Mouse (Mus musculus): ENCODE data around the gene Dnah14. TPM values are rescaled to one million over a fixed set of nuclear protein-coding genes. Genes with fewer than 3 reads are reported as not detected.

Dnah14 gene
- polyA plus RNA-seq, 1 experiment from 2014 or later: 2.7 TPM

DNA sequence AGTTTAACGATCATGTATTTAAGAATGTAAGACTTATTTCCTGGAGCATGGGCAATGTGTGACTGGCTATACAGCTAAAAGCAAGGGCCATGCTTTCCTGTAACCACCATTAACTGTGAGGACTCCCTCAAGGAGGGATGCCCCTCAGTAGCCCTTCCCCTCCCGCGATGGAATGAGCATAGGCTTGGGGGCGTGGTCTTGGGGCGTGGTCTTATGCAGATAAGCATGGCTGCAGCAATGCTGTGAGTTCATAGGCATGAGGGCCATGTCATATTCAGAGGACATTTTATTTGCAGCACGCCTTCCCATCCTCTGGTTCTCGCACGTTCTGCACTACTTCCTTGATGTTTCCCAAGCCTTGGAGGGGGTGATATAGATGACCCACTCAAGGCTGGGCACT lies 71.1 kb downstream of the Dnah14 start:
- Histone ChIP-seq H3K27ac (ENCODE audit: low read depth) (no peak overlapping the region), H3K4me2 (ENCODE audit: low read depth, low read length) (no peak overlapping the region), H3K27me3 (ENCODE audit: insufficient read depth, low read length) (no peaks in the 10 kb centered on the region), H3K9me3 (ENCODE audit: low read length) (no peaks in the 10 kb centered on the region), H3K4me1 (ENCODE audit: insufficient read depth) (no peaks in the 10 kb centered on the region), H3K4me3 (ENCODE audit: low read depth, low read length) (no peak overlapping the region), H3K36me3 (replicated peaks; ENCODE audit: insufficient read depth, low read length) (no peaks in the 10 kb centered on the region), H3K9ac (replicated peaks) (no peak overlapping the region)
- 41% methylated on average over 8 of the region's 8 CpGs for WGBS (ENCODE audit: insufficient replicate concordance)
- DNase-seq (peak; percentile 22), ATAC-seq (no peak)
- TF ChIP-seq CTCF (IDR thresholded peaks at IDR 0.05; ENCODE audit: low read depth): no peak
- no peak for TF ChIP-seq EP300 (IDR thresholded peaks at IDR 0.05; ENCODE audit: low read depth)

DNA sequence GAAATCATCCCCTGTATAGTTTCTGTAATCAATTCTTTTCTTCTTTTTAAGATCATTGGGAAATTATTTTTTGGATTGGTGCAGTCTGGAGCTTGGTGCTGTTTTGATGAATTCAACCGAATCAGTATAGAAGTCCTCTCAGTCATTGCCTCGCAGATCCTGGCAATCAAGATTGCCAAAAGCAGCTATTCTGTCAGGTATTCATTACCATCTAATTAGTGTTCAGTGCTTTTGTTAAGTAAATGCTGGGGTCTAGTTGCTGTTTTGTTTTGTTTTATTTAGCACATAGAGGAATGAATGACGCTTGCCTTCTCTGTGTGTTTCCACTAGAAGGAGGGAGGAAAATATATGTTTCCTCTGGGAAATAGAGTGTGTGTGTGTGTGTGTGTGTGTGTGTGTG lies 77.1 kb downstream of the Dnah14 start:
- no peaks in the 10 kb centered on the region for H3K4me1 ChIP-seq (ENCODE audit: insufficient read depth)
- DNase-seq: no peak
- 66% methylated on average over 3 of the region's 3 CpGs for WGBS (ENCODE audit: insufficient replicate concordance)
- no peak overlapping the region for H3K4me3 ChIP-seq (ENCODE audit: low read depth, low read length)
- ATAC-seq: no peak
- H3K36me3 ChIP-seq (replicated peaks; ENCODE audit: insufficient read depth, low read length): no peaks in the 10 kb centered on the region
- H3K9me3 ChIP-seq (ENCODE audit: low read length): no peaks in the 10 kb centered on the region
- H3K27ac ChIP-seq (ENCODE audit: low read depth): no peak overlapping the region
- no peak overlapping the region for H3K9ac ChIP-seq (replicated peaks)
- TF ChIP-seq EP300 (IDR thresholded peaks at IDR 0.05; ENCODE audit: low read depth) (no peak), CTCF (IDR thresholded peaks at IDR 0.05; ENCODE audit: low read depth) (no peak)
- H3K4me2 ChIP-seq (ENCODE audit: low read depth, low read length): no peak overlapping the region
- no peaks in the 10 kb centered on the region for H3K27me3 ChIP-seq (ENCODE audit: insufficient read depth, low read length)

DNA sequence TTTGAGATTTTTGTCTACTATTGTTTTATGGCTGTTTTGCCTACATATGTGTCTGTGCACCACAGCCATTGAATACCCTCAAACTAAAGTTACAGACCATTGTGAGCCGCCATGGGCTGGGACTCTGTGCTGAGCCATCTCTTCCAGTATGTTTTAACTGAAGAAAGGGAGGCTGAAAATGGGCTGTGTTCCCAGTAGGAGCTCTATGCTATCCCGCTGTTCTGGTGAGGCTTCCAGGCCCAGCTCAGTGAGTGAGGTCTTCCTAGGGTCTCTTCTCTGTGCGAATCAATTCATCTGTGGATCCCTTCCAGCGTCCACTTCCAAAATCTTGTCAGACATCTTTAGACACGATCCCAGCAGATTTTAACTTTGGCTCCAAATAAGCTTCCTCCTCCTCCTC lies 80.1 kb downstream of the Dnah14 start:
- H3K27me3 ChIP-seq (ENCODE audit: insufficient read depth, low read length): no peaks in the 10 kb centered on the region
- no peaks in the 10 kb centered on the region for H3K36me3 ChIP-seq (replicated peaks; ENCODE audit: insufficient read depth, low read length)
- H3K4me1 ChIP-seq (ENCODE audit: insufficient read depth): no peaks in the 10 kb centered on the region
- 77% methylated on average over 5 of the region's 5 CpGs for WGBS (ENCODE audit: insufficient replicate concordance)
- no peak for TF ChIP-seq CTCF (IDR thresholded peaks at IDR 0.05; ENCODE audit: low read depth)
- H3K4me2 ChIP-seq (ENCODE audit: low read depth, low read length): no peak overlapping the region
- ATAC-seq (no peak), DNase-seq (no peak)
- H3K27ac ChIP-seq (ENCODE audit: low read depth): no peak overlapping the region
- H3K9ac ChIP-seq (replicated peaks): no peak overlapping the region
- no peaks in the 10 kb centered on the region for H3K9me3 ChIP-seq (ENCODE audit: low read length)
- no peak overlapping the region for H3K4me3 ChIP-seq (ENCODE audit: low read depth, low read length)

DNA sequence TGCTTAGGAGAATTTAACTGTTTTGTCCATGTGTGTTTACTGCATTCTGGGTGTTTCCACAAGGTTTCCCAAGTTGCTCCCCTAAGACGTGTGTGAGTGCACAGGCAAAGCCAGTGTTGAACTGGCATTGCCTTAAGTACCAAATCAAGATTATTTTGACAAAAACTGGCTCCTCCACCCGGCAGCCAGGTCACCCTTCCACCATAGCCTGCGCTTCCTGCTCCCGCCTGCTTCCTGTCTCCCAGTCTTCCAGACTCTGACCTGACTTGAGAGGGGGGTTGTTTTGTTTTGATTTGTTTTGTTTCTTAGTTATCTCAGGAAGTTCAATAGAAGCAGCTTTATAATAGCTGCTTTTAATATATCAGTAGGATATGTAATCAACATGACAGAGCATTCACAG lies 90.4 kb downstream of the Dnah14 start:
- TF ChIP-seq CTCF (IDR thresholded peaks at IDR 0.05; ENCODE audit: low read depth) (no peak), EP300 (IDR thresholded peaks at IDR 0.05; ENCODE audit: low read depth) (no peak)

DNA sequence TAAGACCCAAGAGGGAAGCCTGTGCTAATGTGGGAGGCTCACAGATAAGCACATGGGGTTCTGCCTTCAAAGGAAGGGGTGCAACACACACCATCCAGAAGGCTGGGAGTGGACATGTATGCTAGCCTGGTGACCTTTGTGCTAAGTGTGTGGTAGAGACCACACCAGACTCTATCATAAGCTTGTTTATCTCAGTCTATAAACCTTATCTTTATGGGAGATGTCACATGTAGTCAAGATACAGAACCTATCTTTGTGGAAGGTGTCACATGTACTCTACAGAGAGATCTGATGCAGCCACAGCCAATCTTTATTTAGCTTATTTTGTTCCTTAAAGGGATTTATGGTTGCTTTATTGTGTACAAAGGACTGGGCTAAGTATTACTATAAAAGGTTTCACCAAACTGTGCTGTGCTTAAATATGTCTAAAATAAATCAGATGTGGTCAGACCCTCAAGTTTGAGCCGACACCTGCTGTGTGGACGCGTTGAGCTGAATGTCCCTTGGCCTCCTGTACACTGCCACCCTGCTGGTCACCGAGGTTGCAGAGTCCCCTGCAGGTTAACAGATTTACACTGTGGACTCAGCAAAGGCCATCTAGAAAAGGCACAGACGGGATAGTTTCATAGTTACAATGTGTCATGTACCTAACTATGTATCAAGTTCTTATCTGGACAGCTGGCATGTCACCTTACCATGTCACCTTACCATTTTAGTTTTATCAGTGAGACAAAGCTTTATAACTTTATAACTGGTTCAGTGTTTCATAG lies 118.6 kb downstream of the Dnah14 start:
- no peak for TF ChIP-seq EP300 (IDR thresholded peaks at IDR 0.05; ENCODE audit: low read depth)
- no peak for TF ChIP-seq CTCF (IDR thresholded peaks at IDR 0.05; ENCODE audit: low read depth)
- Histone ChIP-seq H3K36me3 (replicated peaks; ENCODE audit: insufficient read depth, low read length) (no peaks in the 10 kb centered on the region), H3K27ac (ENCODE audit: low read depth) (no peak overlapping the region), H3K4me3 (ENCODE audit: low read depth, low read length) (no peak overlapping the region), H3K4me2 (ENCODE audit: low read depth, low read length) (no peak overlapping the region), H3K4me1 (ENCODE audit: insufficient read depth) (no peaks in the 10 kb centered on the region), H3K9me3 (ENCODE audit: low read length) (no peaks in the 10 kb centered on the region), H3K27me3 (ENCODE audit: insufficient read depth, low read length) (no peaks in the 10 kb centered on the region), H3K9ac (replicated peaks) (no peak overlapping the region)
- ATAC-seq: no peak
- no peak for DNase-seq
- 77% methylated on average over 5 of the region's 5 CpGs for WGBS (ENCODE audit: insufficient replicate concordance)

More for the DNA sequence above, 90.4 kb downstream of the Dnah14 start:
- 50% methylated on average over 4 of the region's 4 CpGs for WGBS (ENCODE audit: insufficient replicate concordance)
- Histone ChIP-seq H3K27ac (ENCODE audit: low read depth) (no peak overlapping the region), H3K9me3 (ENCODE audit: low read length) (no peaks in the 10 kb centered on the region), H3K4me3 (ENCODE audit: low read depth, low read length) (no peak overlapping the region), H3K9ac (replicated peaks) (no peak overlapping the region), H3K4me1 (ENCODE audit: insufficient read depth) (no peaks in the 10 kb centered on the region), H3K36me3 (replicated peaks; ENCODE audit: insufficient read depth, low read length) (no peaks in the 10 kb centered on the region), H3K27me3 (ENCODE audit: insufficient read depth, low read length) (no peaks in the 10 kb centered on the region), H3K4me2 (ENCODE audit: low read depth, low read length) (no peak overlapping the region)
- no peak for ATAC-seq
- no peak for DNase-seq

DNA sequence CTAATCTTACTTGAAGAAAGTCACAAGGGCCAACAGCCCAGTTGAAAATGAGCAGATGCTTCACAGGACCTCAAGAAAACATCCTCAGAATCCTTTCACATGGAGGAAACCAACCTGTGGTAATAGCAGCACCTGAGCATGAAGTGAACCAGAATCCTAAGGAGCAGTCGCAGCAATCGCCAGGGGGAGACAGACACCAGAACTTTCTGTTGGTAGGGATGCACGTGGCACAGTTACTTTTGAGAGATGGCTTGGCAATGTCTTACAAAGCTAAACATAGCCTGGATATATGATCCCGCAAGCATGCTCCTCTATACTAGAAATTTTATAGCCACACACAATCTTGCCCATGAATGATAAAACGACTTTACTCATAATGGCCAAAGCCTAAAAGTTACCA lies 152.3 kb downstream of the Dnah14 start:
- DNase-seq: no peak
- TF ChIP-seq EP300 (IDR thresholded peaks at IDR 0.05; ENCODE audit: low read depth) (no peak), CTCF (IDR thresholded peaks at IDR 0.05; ENCODE audit: low read depth) (peak; percentile 57)
- Histone ChIP-seq H3K4me2 (ENCODE audit: low read depth, low read length) (no peak overlapping the region), H3K27ac (ENCODE audit: low read depth) (no peak overlapping the region), H3K36me3 (replicated peaks; ENCODE audit: insufficient read depth, low read length) (no peaks in the 10 kb centered on the region), H3K27me3 (ENCODE audit: insufficient read depth, low read length) (no peaks in the 10 kb centered on the region), H3K9me3 (ENCODE audit: low read length) (no peaks in the 10 kb centered on the region), H3K4me3 (ENCODE audit: low read depth, low read length) (no peak overlapping the region), H3K9ac (replicated peaks) (no peak overlapping the region), H3K4me1 (ENCODE audit: insufficient read depth) (no peaks in the 10 kb centered on the region)
- WGBS (ENCODE audit: insufficient replicate concordance): 44% methylated on average over 5 of the region's 5 CpGs
- no peak for ATAC-seq
